Mouse (Mus musculus): ENCODE results near the gene Apoc2.

The Apoc2 gene

DNA sequence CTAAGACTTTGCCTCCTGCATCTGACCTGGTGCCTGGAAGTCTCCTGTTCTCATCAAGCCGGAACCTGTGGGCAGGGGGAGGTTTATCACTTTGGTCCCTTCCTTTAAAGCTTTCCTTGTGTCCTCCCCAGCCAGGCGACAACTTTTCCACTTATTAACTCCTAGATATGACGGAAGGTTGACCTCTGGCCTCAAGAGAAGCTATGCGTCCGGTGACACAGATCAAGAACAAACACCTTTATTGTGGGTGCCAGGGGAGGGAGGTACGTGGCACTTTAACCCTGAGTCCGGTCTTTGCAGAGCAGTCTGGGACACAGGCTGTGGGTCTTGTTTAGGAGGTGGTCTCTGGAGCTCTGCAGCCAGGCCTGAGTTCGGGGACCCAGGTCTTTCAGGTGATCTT lies at the start of gene Apoc2:
Apoc2 (minus strand) TSS at position 70 of the 400 bp plus-strand sequence.
- no peak for DNase-seq (ENCODE audit: low read depth)

DNA sequence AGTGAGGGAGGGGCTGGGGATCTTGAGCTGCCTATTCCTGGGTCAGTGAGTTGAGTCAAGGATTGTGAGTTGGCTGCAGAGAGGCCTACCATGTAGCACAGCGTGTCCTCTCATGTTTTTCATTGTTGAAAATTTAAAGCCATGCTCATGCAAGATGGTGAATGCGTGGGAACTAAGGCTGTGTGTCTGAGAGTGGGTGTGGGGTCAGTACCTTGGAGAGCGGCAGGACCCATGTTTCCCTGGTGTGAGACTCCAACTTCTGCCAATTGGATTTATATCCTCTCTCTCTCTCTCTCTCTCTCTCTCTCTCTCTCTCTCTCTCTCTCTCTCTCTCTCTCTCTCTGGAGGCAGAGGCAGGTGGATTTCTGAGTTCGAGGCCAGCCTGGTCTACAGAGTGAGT lies 48.8 kb upstream of the Apoc2 start:
- DNase-seq (ENCODE audit: low read depth) = no peak

DNA sequence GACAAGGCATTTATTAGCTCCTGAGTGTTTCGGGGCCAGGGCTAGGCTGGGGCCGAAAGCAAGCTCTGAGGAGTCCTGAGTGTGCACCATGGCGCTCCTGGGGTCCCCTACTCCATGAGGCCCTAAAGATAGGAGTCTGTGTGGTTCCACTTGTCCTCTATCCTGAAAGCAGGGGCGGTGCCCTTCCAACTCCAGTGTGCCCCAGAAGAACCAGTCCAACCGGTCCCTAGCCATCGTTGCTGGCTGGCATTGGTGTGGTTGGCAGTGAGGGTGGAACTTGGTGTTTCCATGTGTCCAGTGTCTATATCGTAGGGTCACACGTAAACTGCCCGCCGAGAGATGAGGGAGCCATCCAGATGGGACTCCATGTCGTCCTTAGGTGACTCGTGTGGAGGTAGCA lies 46.4 kb upstream of the Apoc2 start:
- DNase-seq (ENCODE audit: low read depth) = no peak

- DNase-seq (ENCODE audit: low read depth) = no peak
Observed at GRCm38 (mm10) chr7:19722754-19723195, 45.0 kb upstream of the Apoc2 start.

DNA sequence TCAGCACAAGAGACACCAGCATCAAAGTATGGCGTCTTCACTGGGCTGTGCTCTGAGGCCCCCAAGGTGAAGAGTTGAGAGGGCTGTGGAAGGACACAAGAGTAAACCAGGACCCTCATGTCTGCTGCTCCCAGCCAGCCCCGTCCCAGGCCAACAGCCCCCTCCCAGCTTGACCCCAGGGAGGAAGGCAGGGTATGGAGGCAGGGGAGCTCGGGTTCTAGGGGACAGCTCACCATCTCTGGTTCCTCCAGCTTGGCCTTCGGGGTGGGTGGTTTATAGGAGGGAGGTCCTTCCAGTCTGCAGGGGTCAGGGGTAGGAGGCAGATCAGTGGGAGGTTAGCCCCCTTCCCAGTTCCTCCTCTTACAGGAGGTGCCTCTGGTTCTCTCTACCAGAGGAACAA lies 41.5 kb upstream of the Apoc2 start:
- DNase-seq (ENCODE audit: low read depth) = no peak

DNA sequence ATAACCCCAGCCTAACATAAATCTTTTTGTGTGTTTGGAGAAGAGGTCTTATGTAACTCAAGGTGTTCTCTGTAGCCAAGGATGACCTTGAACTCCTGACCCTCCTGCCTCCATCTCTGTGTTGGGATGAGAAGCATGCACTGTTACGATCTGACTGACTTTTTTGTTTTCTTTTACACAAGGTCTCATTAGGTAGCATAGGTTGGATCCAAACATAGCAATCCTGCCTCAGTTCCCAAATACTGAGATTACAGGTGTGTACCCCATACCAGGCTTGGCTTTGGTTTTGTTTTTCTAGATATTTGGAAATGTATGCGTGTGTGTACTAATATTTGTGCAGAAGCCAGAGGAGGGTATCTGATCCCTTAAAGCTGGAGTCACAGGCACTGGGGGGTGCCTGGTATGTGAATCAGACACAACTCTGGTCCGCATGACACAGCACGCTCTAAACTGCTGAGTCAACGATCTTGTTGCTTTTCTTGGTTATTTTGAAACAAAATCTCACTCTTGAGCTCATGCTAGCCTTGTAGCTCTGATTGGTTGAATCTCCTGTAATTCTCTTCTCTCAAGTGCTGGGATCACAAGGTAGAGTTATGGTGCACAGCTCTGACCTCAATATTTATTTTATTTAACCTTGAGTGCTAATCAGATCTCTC lies 40.7 kb upstream of the Apoc2 start:
- no peak for DNase-seq (ENCODE audit: low read depth)

GRCm38 (mm10) chr7:19717346-19717745 lies 39.6 kb upstream of the Apoc2 start:
- DNase-seq (ENCODE audit: low read depth) = no peak

DNA sequence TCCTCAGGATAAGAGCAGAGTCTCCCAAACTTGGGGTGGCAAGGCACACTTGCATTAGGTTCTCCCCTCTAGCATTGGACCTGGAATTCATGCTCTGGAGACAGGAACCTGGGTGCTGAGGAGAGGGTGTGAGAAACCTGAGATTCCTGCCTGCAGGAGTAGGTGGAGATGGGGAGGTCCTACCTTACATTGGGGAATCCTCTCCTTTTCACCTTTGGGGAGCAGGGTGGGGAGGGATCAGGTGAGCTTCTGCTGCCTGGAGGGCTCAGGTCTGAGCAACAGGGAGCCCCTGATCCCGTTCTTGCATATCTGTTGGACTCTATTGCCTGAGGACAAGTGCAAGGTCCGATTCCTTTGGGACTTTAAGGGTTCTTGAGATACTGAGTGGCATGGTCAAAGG lies 39.1 kb upstream of the Apoc2 start:
- no peak for DNase-seq (ENCODE audit: low read depth)

DNA sequence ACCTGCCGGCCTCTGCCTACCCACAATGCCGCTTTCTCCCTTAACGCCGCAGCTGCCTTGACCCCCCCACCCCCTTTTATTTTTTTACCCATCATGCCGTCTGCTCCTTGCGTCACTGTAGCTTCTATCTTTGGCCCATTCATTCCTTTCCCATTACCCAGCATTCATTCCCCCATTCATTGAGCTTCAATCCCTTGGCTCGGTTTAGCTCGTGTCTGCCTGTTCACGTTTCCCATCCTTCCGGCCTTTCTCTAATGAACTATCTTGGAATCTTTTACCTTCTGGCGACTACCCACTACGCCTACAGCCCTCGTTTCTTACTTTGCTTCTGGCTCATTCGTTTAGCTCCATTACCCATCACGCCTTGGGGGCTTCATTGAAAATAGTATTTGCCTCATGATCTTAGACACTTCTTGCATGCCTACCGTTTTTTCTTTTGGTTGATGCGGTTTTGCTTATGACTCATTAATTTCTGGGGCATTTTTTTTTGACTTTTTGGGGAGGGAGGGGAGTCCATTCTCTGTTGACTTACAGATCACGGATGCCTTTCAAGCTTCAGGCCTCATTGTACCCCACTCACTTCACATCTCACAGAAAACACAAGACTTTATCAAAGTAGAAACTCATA lies 38.4 kb upstream of the Apoc2 start:
- no peak for DNase-seq (ENCODE audit: low read depth)

DNA sequence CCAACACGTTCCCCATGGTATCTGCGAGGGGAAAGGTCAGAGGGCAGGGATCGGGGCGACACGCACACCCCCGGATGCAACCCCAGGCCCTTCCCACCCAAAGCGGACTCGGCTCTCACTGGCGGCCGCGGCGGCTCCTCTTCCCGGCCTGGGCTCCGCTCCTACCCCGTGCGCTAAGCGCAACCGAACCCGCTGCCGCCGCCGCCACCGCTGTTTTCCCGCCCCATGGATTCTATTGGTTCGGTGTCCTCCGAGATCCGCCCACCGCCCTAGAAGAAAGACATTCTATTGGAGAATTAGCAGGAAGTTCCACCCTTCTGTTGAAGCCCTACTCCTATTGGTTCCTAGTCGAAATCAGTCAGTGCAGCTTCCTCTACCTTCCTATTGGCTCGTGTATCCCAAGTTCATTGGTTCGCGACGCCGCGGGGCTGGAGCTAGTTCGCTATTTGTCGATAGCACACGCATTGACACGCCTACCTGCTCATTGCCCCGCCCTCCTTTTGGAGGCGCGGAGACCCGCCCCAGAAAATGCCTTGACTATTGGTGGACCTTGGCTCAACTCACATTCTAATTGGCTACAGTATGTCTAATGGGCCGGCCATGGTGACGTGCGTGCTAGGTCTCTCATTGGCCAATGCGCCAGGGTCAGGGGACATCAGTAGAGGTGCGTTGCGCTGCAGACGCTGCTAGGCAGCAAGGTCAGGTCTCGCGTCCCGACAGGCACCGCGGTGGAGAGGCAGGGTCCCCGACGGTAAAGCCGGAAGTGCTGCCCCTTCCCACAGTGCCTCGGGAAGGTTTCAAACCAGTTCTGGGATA lies 37.7 kb upstream of the Apoc2 start, which contains the start of gene Tomm40:
Tomm40 (minus strand) TSS at position 200 of the 816 bp plus-strand sequence.
- DNase-seq (ENCODE audit: low read depth) = peak; percentile 100

DNA sequence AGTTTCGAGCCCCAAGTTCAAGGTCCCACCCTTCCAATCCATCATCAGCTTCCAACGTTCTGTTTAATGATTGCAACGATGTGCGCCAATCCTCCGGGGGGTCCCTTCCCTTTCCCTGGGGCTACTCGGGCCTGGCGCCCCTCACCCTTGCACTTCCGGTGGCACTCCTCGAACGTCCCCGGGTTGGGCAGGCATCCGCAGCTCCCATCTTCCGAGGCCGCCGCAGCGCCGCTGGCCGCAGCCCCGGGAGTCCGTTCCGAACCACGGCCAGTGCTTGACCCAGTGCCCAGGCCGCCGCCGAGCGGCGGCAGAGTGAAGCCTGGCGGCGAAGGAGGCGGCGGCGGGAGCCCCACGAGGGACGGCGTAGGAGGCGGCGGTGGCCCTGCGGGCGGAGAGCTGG lies 37.1 kb upstream of the Apoc2 start:
- no peak for DNase-seq (ENCODE audit: low read depth)

DNA sequence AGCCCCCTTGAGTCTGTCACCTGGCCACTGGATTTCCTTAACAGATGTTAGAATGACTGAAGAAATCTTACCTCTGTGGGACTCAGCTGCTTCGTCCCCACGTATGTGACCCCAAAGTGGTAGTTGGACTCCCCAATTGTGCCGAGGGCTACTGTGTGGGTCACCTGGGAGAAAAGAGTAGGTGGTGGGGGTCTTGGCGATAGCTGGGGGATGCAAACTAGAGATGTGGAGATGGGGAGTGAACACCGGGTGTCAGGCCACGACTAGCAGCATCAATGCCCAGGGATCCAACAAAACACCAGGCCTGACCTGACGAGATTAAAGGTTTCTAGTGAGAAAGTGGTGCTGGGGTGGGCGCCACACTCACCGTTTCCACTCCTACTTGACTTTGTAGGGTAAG lies 35.9 kb upstream of the Apoc2 start:
- DNase-seq (ENCODE audit: low read depth) = no peak

- no peak for DNase-seq (ENCODE audit: low read depth)
Observed at GRCm38 (mm10) chr7:19713196-19713595, 35.5 kb upstream of the Apoc2 start.

GRCm38 (mm10) chr7:19712414-19712813 lies 34.7 kb upstream of the Apoc2 start:
- no peak for DNase-seq (ENCODE audit: low read depth)

GRCm38 (mm10) chr7:19710650-19711049 lies 32.9 kb upstream of the Apoc2 start:
- no peak for DNase-seq (ENCODE audit: low read depth)

DNA sequence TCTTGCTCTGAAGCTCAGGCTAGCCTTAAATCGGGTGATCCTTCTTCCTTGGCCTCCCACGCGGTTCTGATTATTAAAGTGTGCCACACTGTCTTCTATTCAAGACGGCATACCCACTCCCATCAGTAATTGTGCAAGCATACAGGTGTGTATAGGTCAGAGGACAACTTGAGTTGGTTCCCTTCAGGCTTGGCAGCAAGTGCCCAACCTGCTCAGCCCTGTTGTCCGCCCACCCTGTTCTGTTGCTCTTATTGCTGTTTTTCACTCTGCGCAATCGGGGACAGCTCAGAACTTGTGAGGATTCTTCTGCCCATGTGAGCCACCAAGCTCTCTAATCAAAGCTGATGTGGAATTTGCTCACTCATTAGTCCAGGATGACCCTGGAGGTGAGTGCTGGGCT lies 27.5 kb upstream of the Apoc2 start:
- DNase-seq (ENCODE audit: low read depth) = no peak

- no peak for DNase-seq (ENCODE audit: low read depth)
Observed at GRCm38 (mm10) chr7:19704475-19704874, 26.7 kb upstream of the Apoc2 start.

GRCm38 (mm10) chr7:19702859-19703555 lies 25.3 kb upstream of the Apoc2 start:
- no peak for DNase-seq (ENCODE audit: low read depth)

GRCm38 (mm10) chr7:19701069-19701761 lies 23.5 kb upstream of the Apoc2 start:
- DNase-seq (ENCODE audit: low read depth) = no peak

GRCm38 (mm10) chr7:19700299-19701068 lies 22.7 kb upstream of the Apoc2 start:
- no peak for DNase-seq (ENCODE audit: low read depth)

DNA sequence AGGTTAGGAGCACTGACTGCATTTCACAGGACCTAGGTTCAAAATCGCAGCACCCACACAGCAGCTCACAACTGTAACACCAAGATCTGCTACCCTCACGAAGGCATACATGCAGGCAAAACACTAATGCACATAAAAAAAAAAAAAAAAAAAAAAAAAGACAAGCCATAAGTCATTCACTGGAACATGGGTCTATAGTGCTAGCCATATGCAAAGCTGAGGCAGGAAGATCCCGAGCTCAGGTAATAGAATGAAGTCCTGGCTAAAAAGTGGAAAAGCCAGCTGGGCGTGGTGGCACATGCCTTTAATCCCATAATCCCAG lies 22.0 kb upstream of the Apoc2 start:
- DNase-seq (ENCODE audit: low read depth) = no peak

Data from c-Kit-positive CD71-negative TER-119-negative erythroid progenitor cells, embryonic 14.5 days (primary cell).